Mouse (Mus musculus) CD4-positive, CD25-positive, alpha-beta regulatory T cell, adult 2 months (primary cell): ENCODE data around the gene Eapp.
"Not testable (repeated sequence)": the region's sequence is repeated elsewhere in the genome, so short reads cannot be mapped to it uniquely, and the experiment has no call there.

Experiments
- DNase-seq: peaks from one replicate; pipeline ENCODE4 v3.0.0-alpha.2; 2012; ENCODE audit warnings: low read depth, low spot score

Gene Eapp

DNA sequence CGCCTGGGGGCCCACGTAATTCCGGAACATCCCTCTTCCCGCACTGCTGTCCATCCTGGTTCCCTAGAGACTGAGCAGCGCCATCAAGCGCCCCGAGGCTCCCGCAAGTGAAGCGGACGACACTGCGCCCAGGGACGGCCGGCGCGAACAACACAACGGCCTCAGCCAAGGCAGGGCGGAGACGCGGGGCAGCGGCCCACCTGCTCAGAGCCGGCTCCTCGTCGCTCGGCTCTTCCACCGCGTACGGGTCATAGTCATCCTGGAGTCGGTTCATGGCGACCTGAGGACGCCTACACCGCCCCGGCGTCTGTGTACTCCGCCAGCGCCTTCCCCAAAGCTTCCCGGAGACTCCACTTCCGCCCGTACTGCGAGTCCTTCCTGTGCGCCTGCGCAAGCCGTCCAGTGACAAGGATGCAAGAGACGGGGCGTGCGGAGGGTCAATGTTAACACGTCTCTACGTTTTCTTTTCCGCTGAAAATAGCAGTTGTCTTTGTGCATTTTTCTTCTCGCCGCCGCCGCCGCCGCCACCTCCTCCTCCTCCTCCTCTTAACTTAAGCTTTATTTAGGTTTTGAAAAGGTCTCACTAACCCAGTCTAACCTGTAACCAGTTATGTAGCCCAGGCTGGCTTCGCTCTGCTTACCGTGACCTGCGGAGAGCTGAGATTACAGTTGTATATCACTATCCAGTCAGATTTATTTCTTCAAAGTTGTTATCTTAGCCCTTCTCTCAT is at the start of gene Eapp:
Gene Eapp (minus strand): TSS at position 387 of the 731 bp plus-strand sequence.
- peak; percentile 96 for DNase-seq

DNA sequence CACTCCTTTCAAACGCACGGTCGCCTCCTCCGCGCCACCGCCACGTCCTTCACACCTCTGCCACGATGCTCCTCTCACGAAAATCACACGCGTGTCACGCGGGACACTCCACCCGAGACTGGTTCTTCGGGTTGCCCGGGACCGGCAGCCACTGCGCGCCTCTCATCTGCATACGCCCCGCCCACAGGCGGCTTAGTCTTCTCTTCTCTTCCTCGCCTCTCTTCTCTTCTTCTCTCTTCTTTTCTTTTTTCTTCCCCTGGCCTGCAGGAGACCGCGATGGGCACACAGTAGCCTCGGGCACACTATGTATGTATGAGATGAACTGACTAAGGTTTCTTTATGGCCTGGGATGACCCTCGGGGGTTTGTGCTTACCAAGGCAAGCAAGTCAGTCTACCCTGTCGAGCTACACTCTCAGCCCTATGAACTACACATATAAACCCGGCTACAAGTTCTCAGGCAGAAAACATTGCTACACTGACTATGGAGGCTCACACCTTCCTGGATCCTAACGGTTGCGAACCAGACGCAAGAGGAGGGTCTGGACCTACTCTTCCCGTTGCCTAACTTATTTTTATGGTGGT is 43.1 kb upstream of the Eapp start:
- not testable (repeated sequence) for DNase-seq

DNA sequence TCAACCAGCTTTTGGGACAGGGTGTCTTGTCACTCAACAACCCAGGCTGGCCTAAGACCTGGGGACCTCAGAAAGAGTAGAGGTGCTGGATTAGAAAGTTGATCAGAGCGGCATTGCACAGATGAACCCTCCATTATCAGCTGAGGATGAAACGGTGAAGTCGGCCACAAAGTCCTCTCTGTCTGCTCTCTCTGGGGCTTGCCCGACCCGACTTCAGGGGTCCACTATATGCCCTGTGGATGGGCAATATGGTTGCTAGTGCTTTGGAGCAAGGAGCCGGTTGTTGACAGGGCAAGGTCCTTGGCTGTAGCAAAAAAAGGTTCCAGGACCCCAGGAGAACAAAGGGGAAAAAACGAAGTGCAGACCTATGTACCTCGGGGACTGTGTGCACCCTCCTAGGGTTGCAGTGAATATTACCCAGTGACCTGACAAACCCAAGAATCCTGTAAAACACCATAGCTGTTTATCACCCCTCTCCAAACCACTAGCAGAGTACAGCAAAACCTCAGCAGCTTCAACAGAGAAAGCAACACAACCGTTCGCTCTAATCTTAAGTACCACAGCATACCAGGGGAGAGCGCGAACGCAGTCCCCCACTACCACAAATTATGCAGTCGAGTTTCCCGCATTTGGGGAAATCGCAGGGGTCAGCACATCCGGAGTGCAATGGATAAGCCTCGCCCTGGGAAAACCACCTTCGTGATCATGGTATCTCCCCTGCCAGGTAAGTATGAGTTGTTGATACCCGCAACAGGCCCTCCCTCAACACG is 42.4 kb upstream of the Eapp start:
- not testable (repeated sequence) for DNase-seq

DNA sequence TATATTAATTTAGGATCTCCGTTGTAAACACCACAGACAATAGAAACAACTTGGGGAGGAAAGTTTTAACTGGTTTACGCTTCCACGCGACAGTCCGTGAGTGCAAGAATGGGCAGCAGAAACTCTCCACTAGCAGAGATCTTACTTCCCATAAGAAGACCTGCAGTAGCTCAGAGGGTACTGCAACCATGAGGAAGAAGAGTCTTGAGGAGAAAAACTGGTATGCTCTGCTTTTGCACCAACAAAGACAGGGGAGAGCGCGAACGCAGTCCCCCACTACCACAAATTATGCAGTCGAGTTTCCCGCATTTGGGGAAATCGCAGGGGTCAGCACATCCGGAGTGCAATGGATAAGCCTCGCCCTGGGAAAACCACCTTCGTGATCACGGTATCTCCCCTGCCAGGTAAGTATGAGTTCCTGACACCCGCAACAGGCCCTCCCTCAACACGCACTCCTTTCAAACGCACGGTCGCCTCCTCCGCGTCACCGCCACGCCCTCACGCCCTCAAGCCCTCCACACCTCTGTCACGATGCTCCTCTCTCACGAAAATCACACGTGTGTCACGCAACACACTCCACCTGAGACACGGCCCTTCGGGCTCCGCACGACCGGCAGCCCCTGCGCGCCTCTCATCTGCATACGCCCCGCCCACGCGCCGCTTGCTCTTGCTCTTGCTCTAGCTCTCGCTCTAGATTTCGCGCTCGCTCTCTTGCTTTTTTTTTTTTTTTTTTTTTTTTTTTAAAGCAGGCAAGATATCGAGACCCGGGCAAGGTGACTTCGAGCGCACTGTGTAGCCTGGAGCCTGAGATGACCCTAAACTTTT is 38.8 kb upstream of the Eapp start:
- DNase-seq = not testable (repeated sequence)

DNA sequence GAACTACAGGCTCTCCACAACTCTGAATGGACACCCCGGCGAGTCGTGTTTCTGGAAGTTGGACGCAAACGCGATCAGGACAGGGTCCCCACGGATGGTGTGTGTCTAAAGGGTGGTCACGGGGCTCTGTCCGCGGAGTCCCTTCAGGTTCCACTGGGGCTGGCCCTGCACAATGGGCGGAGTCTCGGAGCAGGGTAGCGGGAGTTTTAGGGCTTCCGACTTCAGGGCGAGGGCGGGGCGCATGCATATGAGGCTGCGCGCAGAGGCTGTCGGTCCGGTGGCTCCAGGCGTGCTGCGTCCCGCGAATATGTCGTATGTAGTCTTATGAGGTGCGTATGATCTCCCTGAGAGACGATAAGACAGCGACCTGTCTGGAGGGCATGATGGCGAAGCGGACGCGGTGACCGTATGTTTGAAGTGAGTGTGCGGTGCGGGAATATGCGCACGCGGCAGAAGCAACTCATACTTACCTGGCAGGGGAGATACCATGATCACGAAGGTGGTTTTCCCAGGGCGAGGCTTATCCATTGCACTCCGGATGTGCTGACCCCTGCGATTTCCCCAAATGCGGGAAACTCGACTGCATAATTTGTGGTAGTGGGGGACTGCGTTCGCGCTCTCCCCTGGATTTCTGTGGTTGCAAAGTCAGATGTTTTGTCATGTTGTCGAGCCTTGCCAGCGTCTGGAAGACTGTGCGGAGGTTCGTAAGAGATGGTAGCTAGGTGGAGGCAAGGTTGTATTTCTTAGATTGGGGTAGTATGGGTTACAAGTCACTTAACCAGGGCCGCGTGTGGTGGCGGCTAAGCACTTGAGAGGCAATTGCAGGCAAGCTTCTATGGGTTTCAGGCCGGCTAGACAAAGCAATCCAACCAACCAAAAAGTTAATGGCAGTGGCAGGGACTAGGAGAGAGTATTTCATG is 33.7 kb upstream of the Eapp start:
- not testable (repeated sequence) for DNase-seq

DNA sequence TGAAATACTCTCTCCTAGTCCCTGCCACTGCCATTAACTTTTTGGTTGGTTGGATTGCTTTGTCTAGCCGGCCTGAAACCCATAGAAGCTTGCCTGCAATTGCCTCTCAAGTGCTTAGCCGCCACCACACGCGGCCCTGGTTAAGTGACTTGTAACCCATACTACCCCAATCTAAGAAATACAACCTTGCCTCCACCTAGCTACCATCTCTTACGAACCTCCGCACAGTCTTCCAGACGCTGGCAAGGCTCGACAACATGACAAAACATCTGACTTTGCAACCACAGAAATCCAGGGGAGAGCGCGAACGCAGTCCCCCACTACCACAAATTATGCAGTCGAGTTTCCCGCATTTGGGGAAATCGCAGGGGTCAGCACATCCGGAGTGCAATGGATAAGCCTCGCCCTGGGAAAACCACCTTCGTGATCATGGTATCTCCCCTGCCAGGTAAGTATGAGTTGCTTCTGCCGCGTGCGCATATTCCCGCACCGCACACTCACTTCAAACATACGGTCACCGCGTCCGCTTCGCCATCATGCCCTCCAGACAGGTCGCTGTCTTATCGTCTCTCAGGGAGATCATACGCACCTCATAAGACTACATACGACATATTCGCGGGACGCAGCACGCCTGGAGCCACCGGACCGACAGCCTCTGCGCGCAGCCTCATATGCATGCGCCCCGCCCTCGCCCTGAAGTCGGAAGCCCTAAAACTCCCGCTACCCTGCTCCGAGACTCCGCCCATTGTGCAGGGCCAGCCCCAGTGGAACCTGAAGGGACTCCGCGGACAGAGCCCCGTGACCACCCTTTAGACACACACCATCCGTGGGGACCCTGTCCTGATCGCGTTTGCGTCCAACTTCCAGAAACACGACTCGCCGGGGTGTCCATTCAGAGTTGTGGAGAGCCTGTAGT is 23.4 kb upstream of the Eapp start:
- DNase-seq = not testable (repeated sequence)

DNA sequence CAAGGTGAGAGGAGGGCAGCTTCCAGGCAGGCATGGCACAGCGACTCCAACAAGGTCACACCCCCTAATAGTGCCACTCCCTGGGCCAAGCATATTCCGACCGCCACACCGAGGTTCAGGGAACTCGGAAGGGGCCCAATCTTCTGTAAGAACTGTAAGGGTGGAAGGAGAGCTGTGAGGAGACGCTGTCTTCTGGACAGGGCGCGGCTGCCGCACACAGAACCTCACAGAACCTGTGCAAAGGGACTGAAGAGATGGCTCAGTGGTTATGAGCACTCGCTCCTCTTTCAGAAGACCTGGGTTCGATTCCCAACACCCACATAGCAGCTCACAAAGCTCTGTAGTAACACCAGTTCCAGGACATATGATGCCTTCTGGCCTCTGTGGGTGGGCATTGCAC is 21.8 kb upstream of the Eapp start:
- DNase-seq = not testable (repeated sequence)

DNA sequence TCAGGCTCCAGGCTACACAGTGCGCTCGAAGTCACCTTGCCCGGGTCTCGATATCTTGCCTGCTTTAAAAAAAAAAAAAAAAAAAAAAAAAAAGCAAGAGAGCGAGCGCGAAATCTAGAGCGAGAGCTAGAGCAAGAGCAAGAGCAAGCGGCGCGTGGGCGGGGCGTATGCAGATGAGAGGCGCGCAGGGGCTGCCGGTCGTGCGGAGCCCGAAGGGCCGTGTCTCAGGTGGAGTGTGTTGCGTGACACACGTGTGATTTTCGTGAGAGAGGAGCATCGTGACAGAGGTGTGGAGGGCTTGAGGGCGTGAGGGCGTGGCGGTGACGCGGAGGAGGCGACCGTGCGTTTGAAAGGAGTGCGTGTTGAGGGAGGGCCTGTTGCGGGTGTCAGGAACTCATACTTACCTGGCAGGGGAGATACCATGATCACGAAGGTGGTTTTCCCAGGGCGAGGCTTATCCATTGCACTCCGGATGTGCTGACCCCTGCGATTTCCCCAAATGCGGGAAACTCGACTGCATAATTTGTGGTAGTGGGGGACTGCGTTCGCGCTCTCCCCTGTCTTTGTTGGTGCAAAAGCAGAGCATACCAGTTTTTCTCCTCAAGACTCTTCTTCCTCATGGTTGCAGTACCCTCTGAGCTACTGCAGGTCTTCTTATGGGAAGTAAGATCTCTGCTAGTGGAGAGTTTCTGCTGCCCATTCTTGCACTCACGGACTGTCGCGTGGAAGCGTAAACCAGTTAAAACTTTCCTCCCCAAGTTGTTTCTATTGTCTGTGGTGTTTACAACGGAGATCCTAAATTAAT is 18.3 kb upstream of the Eapp start:
- not testable (repeated sequence) for DNase-seq

DNA sequence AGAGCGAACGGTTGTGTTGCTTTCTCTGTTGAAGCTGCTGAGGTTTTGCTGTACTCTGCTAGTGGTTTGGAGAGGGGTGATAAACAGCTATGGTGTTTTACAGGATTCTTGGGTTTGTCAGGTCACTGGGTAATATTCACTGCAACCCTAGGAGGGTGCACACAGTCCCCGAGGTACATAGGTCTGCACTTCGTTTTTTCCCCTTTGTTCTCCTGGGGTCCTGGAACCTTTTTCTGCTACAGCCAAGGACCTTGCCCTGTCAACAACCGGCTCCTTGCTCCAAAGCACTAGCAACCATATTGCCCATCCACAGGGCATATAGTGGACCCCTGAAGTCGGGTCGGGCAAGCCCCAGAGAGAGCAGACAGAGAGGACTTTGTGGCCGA is 14.8 kb upstream of the Eapp start:
- not testable (repeated sequence) for DNase-seq

DNA sequence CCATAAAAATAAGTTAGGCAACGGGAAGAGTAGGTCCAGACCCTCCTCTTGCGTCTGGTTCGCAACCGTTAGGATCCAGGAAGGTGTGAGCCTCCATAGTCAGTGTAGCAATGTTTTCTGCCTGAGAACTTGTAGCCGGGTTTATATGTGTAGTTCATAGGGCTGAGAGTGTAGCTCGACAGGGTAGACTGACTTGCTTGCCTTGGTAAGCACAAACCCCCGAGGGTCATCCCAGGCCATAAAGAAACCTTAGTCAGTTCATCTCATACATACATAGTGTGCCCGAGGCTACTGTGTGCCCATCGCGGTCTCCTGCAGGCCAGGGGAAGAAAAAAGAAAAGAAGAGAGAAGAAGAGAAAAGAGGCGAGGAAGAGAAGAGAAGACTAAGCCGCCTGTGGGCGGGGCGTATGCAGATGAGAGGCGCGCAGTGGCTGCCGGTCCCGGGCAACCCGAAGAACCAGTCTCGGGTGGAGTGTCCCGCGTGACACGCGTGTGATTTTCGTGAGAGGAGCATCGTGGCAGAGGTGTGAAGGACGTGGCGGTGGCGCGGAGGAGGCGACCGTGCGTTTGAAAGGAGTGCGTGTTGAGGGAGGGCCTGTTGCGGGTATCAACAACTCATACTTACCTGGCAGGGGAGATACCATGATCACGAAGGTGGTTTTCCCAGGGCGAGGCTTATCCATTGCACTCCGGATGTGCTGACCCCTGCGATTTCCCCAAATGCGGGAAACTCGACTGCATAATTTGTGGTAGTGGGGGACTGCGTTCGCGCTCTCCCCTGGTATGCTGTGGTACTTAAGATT is 14.2 kb upstream of the Eapp start:
- not testable (repeated sequence) for DNase-seq

DNA sequence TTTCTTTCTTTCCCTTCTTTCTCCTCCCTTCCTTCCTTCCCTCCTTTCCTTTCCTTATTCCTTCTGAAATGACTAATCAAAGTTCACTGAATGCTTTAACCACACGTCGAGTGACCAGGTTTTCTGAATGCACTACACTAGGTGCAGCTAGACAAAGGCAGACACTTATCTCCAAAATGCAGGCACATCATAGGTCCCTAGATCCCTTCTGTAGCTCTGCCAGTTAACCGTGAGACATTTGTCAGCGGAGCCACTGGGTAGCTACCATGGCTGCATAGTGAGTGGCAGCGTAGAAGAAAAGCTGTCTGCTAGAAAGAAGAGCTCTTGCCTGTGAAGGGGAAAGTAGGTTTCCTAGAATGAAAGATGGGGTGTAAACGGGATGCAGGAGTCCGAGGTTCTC is 3.7 kb upstream of the Eapp start:
- no peak for DNase-seq

DNA sequence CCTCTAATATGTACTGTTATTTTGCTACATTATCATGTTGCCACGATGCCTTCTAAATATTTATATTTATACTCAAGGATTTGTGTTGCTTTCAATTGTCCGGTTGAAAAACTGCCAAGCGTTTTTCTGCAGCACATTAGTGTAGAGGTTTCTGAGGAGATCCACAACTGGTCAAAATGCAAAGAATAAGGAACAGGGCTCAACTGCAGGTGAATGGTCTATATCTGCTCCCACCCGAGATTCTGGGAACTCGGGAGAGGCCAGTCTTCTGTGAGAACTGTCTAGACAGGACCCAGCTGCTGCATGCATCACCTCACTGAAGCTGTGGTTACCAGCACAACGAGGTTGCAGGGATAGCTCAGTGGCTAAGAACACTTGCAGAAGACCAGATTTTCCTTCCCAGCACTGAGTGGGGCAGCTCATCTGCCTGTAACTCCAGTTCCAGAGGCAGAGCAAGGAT is 2.1 kb upstream of the Eapp start:
- peak; percentile 23 for DNase-seq

DNA sequence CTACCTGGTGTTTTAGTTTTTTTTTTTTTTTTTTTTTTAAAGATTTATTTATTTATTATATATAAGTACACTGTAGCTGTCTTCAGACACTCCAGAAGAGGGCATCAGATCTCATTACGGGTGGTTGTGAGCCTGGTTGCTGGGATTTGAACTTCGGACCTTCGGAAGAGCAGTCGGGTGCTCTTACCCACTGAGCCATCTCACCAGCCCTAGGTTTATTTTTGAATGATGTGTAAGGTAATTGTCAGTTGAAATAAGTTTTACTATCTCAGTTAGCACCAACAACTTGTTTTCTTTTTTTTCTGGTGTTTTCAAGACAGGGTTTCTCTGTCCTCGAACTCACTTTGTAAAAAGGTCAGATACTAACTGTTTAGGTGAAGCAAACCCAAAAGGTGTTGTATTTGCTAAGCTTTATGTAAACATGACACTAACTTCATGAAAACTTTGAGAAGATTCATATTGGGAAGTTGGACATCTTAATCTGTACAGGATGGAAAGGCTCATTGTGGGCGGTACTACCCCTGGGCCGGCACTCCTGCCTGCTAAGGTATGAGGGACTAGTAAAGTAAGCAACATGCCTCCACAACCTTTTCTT is 1.4 kb upstream of the Eapp start:
- no peak for DNase-seq

DNA sequence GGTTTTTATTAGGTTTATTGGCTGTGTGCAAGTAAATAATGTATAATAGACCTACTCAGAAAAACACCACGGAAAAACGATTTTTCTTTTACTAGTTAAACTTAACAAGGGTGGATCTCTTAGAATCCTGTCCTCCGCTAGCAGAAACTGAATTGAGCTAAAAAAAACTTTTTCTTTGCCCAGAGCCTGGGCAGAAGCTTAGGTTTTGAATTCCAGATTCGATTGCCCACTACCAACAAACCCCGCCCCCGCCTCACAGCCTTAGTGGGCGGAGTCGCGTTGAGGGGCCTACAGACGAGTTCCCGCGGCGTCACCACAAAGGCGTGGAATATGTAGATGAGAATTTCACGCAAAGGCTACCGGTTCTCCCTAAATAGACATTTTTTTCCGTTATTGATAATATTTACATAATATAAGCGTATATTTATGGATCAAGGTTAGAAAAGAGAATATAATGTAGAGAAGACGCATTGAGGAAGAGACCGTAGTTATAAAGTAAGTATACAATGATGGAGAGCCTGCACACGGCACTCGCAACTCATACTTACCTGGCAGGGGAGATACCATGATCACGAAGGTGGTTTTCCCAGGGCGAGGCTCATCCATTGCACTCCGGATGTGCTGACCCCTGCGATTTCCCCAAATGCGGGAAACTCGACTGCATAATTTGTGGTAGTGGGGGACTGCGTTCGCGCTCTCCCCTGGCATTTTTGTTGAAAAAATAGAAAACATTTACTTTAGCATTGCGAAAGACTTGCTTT is 725 bp upstream of the Eapp start:
- DNase-seq = peak; percentile 97

DNA sequence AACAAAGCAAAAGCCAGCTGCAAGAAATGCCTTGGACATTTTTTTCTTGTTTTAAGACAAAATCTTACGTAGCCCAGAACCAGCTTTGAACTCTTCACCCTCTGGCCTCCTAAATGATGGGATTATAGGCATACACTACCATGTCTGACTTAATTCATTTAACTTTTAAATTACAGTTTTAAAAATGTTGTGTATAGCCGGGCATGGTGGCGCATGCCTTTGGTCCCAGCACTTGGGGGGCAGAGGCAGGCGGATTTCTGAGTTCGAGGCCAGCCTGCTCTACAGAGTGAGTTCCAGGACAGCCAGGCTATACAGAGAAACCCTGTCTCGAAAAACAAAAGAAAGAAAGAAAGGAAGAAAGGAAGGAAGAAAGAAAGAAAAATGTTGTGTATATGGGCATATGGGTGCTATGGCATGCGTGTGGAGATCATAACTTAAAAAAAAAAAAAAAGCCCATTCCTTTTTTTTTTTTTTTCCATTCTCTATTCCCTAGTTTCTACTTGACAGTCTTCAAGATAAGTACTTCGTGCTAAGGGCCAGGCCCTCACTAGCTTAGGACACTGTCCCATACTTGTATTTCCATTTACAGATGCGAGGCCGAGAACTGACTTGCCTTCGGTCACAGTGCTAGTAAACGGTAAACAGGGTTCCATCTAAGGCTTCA is 718 bp downstream of the Eapp start:
- no peak for DNase-seq

DNA sequence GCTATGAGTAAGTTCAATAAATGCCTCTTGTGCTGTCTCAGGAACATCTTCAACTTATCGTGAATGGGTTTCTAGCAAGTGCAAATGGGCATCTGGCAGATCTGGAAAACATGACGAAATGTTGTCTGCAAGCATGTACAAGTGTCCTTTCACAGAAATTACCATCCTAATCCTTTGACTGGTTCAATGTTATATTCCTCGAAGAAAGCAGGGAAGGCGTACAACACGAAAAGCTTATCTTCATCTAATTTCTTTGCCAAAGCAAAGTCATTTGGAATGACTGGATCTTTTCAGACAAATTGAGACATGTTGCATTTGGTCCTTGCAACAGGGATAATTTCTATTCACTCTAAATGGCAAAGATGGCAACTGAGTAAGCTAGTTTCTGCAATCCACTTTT is 6.6 kb downstream of the Eapp start:
- no peak for DNase-seq
